Mouse (Mus musculus): ENCODE results near the gene Siglece. TPM values are rescaled to one million over a fixed set of nuclear protein-coding genes. Genes with fewer than 3 reads are reported as not detected.
"Not testable (repeated sequence)": the region's sequence is repeated elsewhere in the genome, so short reads cannot be mapped to it uniquely, and the experiment has no call there.

Gene Siglece
- polyA plus RNA-seq (2014; fragmentation: Nextera tagmentation; extraction: Ambion mirVana), result 0.23 and 0.37 TPM in 2 replicates

- Histone ChIP-seq H3K4me3 (ENCODE audit: low read depth, low read length) (no peak within 1 kb of the TSS), H3K4me1 (ENCODE audit: control insufficient read depth, insufficient read depth, low read length) (no peaks in the 10 kb centered on the region), H3K27ac (ENCODE audit: low read depth, low read length) (no peak within 1 kb of the TSS), H3K9ac (ENCODE audit: low read depth, low read length) (no peak within 1 kb of the TSS), H3K9me3 (replicated peaks; ENCODE audit: control insufficient read depth, low read length) (no peaks in the 10 kb centered on the region), H3K36me3 (ENCODE audit: control insufficient read depth, insufficient read depth, low read length) (no peaks in the 10 kb centered on the region), H3K27me3 (ENCODE audit: control insufficient read depth, insufficient read depth, low read length) (no peaks in the 10 kb centered on the region), H3K4me2 (no peak within 1 kb of the TSS)
- 67% methylated on average over 1 of the region's 1 CpGs for WGBS (ENCODE audit: insufficient replicate concordance)
- ATAC-seq (replicated peaks; ENCODE audit: insufficient number of reproducible peaks, low FRiP score, low TSS enrichment), result no peak
Observed at GRCm38 (mm10) chr7:43660002-43660401, at the start of gene Siglece. Gene Siglece (minus strand): TSS chr7:43660161.

GRCm38 (mm10) chr7:43690118-43690517 lies 30.2 kb upstream of the Siglece start, which contains the start of gene Klk14:
Gene Klk14 (plus strand): TSS chr7:43690418.
- no peak within 1 kb of the TSS for H3K4me2 ChIP-seq
- no peak for ATAC-seq (replicated peaks; ENCODE audit: insufficient number of reproducible peaks, low FRiP score, low TSS enrichment)
- no peak within 1 kb of the TSS for H3K9ac ChIP-seq (ENCODE audit: low read depth, low read length)

GRCm38 (mm10) chr7:43685088-43685487 lies 25.1 kb upstream of the Siglece start:
- no peaks in the 10 kb centered on the region for H3K4me1 ChIP-seq (ENCODE audit: control insufficient read depth, insufficient read depth, low read length)
- no peak overlapping the region for H3K27ac ChIP-seq (ENCODE audit: low read depth, low read length)
- H3K4me3 ChIP-seq (ENCODE audit: low read depth, low read length), result no peak overlapping the region
- WGBS (ENCODE audit: insufficient replicate concordance), result 39% methylated on average over 7 of the region's 7 CpGs
- no peak overlapping the region for H3K9ac ChIP-seq (ENCODE audit: low read depth, low read length)
- no peak for ATAC-seq (replicated peaks; ENCODE audit: insufficient number of reproducible peaks, low FRiP score, low TSS enrichment)
- H3K27me3 ChIP-seq (ENCODE audit: control insufficient read depth, insufficient read depth, low read length), result no peaks in the 10 kb centered on the region
- no peak overlapping the region for H3K4me2 ChIP-seq
- no peaks in the 10 kb centered on the region for H3K36me3 ChIP-seq (ENCODE audit: control insufficient read depth, insufficient read depth, low read length)
- H3K9me3 ChIP-seq (replicated peaks; ENCODE audit: control insufficient read depth, low read length), result no peaks in the 10 kb centered on the region

More at GRCm38 (mm10) chr7:43690118-43690517, 30.2 kb upstream of the Siglece start, which contains the start of gene Klk14:
- no peak within 1 kb of the TSS for H3K4me3 ChIP-seq (ENCODE audit: low read depth, low read length)
- no peaks in the 10 kb centered on the region for H3K27me3 ChIP-seq (ENCODE audit: control insufficient read depth, insufficient read depth, low read length)
- H3K36me3 ChIP-seq (ENCODE audit: control insufficient read depth, insufficient read depth, low read length), result no peaks in the 10 kb centered on the region
- H3K4me1 ChIP-seq (ENCODE audit: control insufficient read depth, insufficient read depth, low read length), result no peaks in the 10 kb centered on the region
- no peaks in the 10 kb centered on the region for H3K9me3 ChIP-seq (replicated peaks; ENCODE audit: control insufficient read depth, low read length)
- no peak within 1 kb of the TSS for H3K27ac ChIP-seq (ENCODE audit: low read depth, low read length)

- 14% methylated on average over 1 of the region's 1 CpGs for WGBS (ENCODE audit: insufficient replicate concordance)
- H3K4me1 ChIP-seq (ENCODE audit: control insufficient read depth, insufficient read depth, low read length); H3K4me2 ChIP-seq; H3K27ac ChIP-seq (ENCODE audit: low read depth, low read length); ATAC-seq (replicated peaks; ENCODE audit: insufficient number of reproducible peaks, low FRiP score, low TSS enrichment); H3K27me3 ChIP-seq (ENCODE audit: control insufficient read depth, insufficient read depth, low read length); H3K9me3 ChIP-seq (replicated peaks; ENCODE audit: control insufficient read depth, low read length); H3K4me3 ChIP-seq (ENCODE audit: low read depth, low read length); H3K9ac ChIP-seq (ENCODE audit: low read depth, low read length); H3K36me3 ChIP-seq (ENCODE audit: control insufficient read depth, insufficient read depth, low read length): not testable (repeated sequence)
Observed at GRCm38 (mm10) chr7:43682511-43682910, 22.6 kb upstream of the Siglece start.

- Histone ChIP-seq H3K4me2 (no peak overlapping the region), H3K27me3 (ENCODE audit: control insufficient read depth, insufficient read depth, low read length) (no peaks in the 10 kb centered on the region), H3K4me3 (ENCODE audit: low read depth, low read length) (no peak overlapping the region), H3K27ac (ENCODE audit: low read depth, low read length) (no peak overlapping the region), H3K9ac (ENCODE audit: low read depth, low read length) (no peak overlapping the region), H3K9me3 (replicated peaks; ENCODE audit: control insufficient read depth, low read length) (no peaks in the 10 kb centered on the region; the same call in 1 of the 2 replicates), H3K36me3 (ENCODE audit: control insufficient read depth, insufficient read depth, low read length) (peaks cover 20% of the 10 kb centered on the region), H3K4me1 (ENCODE audit: control insufficient read depth, insufficient read depth, low read length) (no peaks in the 10 kb centered on the region)
- 24% methylated on average over 5 of the region's 5 CpGs for WGBS (ENCODE audit: insufficient replicate concordance)
- ATAC-seq (replicated peaks; ENCODE audit: insufficient number of reproducible peaks, low FRiP score, low TSS enrichment), result no peak
Observed at GRCm38 (mm10) chr7:43680960-43681359, 21.0 kb upstream of the Siglece start.

- H3K27ac ChIP-seq (ENCODE audit: low read depth, low read length), result no peak overlapping the region
- peaks cover 27% of the 10 kb centered on the region for H3K36me3 ChIP-seq (ENCODE audit: control insufficient read depth, insufficient read depth, low read length)
- no peak overlapping the region for H3K4me2 ChIP-seq
- no peaks in the 10 kb centered on the region for H3K4me1 ChIP-seq (ENCODE audit: control insufficient read depth, insufficient read depth, low read length)
- no peaks in the 10 kb centered on the region; the same call in 1 of the 2 replicates for H3K9me3 ChIP-seq (replicated peaks; ENCODE audit: control insufficient read depth, low read length)
- H3K9ac ChIP-seq (ENCODE audit: low read depth, low read length), result no peak overlapping the region
- H3K4me3 ChIP-seq (ENCODE audit: low read depth, low read length), result no peak overlapping the region
- no peaks in the 10 kb centered on the region for H3K27me3 ChIP-seq (ENCODE audit: control insufficient read depth, insufficient read depth, low read length)
- no peak for ATAC-seq (replicated peaks; ENCODE audit: insufficient number of reproducible peaks, low FRiP score, low TSS enrichment)
Observed at GRCm38 (mm10) chr7:43678517-43678916, 18.6 kb upstream of the Siglece start.

GRCm38 (mm10) chr7:43675091-43675490 lies 15.1 kb upstream of the Siglece start:
- 86% methylated on average over 32 of the region's 32 CpGs for WGBS (ENCODE audit: insufficient replicate concordance)
- Histone ChIP-seq H3K4me1 (ENCODE audit: control insufficient read depth, insufficient read depth, low read length) (peaks cover 6% of the 10 kb centered on the region), H3K9me3 (replicated peaks; ENCODE audit: control insufficient read depth, low read length) (no peaks in the 10 kb centered on the region; the same call in 1 of the 2 replicates), H3K36me3 (ENCODE audit: control insufficient read depth, insufficient read depth, low read length) (peaks cover 27% of the 10 kb centered on the region), H3K9ac (ENCODE audit: low read depth, low read length) (no peak overlapping the region), H3K27ac (ENCODE audit: low read depth, low read length) (no peak overlapping the region), H3K4me2 (no peak overlapping the region), H3K4me3 (ENCODE audit: low read depth, low read length) (no peak overlapping the region), H3K27me3 (ENCODE audit: control insufficient read depth, insufficient read depth, low read length) (no peaks in the 10 kb centered on the region)
- ATAC-seq (replicated peaks; ENCODE audit: insufficient number of reproducible peaks, low FRiP score, low TSS enrichment), result no peak

GRCm38 (mm10) chr7:43672581-43673260 lies 12.8 kb upstream of the Siglece start:
- H3K27ac ChIP-seq (ENCODE audit: low read depth, low read length), result no peak overlapping the region
- H3K4me3 ChIP-seq (ENCODE audit: low read depth, low read length), result peak overlapping the region; percentile 59
- peaks cover 24% of the 10 kb centered on the region for H3K36me3 ChIP-seq (ENCODE audit: control insufficient read depth, insufficient read depth, low read length)
- H3K4me2 ChIP-seq, result peak overlapping the region; percentile 85
- H3K9me3 ChIP-seq (replicated peaks; ENCODE audit: control insufficient read depth, low read length), result no peaks in the 10 kb centered on the region; the same call in 1 of the 2 replicates
- H3K27me3 ChIP-seq (ENCODE audit: control insufficient read depth, insufficient read depth, low read length), result no peaks in the 10 kb centered on the region
- no peak for ATAC-seq (replicated peaks; ENCODE audit: insufficient number of reproducible peaks, low FRiP score, low TSS enrichment)
- 19% methylated on average over 10 of the region's 10 CpGs for WGBS (ENCODE audit: insufficient replicate concordance)
- peaks cover 6% of the 10 kb centered on the region for H3K4me1 ChIP-seq (ENCODE audit: control insufficient read depth, insufficient read depth, low read length)
- peak overlapping the region; percentile 72 for H3K9ac ChIP-seq (ENCODE audit: low read depth, low read length)

All from heart, embryonic 11.5 days (tissue).